In the genomic region with DNA sequence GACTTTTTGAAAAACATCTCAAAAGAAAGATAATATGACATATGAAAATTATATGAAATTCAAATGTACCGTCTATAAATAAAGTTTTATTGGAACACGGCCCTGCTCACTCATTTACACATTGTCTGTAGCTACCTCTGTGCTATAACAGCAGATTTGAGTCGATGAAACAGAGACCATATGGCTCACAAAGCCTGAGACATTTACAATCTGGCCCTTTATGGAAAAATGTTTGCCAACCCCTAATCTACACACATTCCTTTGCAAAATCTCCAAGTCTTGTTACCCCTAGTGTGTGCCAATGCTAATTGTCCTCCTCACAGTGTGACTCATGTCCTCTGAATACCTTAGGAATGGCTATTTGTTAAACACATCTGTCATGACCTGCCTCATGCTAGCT, we compare ENCODE assay signal across 26 mouse cellular contexts.
DNase-seq lines count a peak whose midpoint lies in the region; ATAC-seq and TF ChIP-seq lines count a peak whose summit lies in the region.
"Had no signal": no experiment of that assay in that cellular context is flagged by ENCODE, and none has a peak within 500 bp of the region (broad histone marks: within the 10 kb centered on the region; RNA-seq: fewer than 3 reads in every experiment).

No protein-coding gene starts in this region.

- H3K4me2 ChIP-seq in forebrain, postnatal 0 days (ENCODE audit: low read depth), result no peak overlapping the region
- H3K4me2 ChIP-seq: embryonic facial prominence, embryonic 12.5 days; embryonic facial prominence, embryonic 15.5 days; forebrain, embryonic 15.5 days; heart, embryonic 11.5 days; hindbrain, embryonic 13.5 days; intestine, embryonic 15.5 days had no signal

- WGBS in forebrain, postnatal 0 days, result 51% methylated on average over 3 of the region's 3 CpGs
- 92% methylated on average over 3 of the region's 3 CpGs for WGBS in forebrain, embryonic 10.5 days

- peak; percentile 75 for ATAC-seq in forebrain, postnatal 0 days
- ATAC-seq: forebrain, embryonic 15.5 days; hindbrain, embryonic 16.5 days; intestine, embryonic 15.5 days; Patski had no signal

- H3K4me3 ChIP-seq in forebrain, postnatal 0 days (ENCODE audit: low read depth, low read length), result no peak overlapping the region
- no peak overlapping the region for H3K4me3 ChIP-seq in forebrain, embryonic 10.5 days
- H3K4me3 ChIP-seq: embryonic facial prominence, embryonic 12.5 days; embryonic facial prominence, embryonic 15.5 days; forebrain, embryonic 15.5 days; gastrocnemius, adult 2 months; hindbrain, embryonic 10.5 days; hindbrain, embryonic 13.5 days; intestine, embryonic 15.5 days had no signal

- no peak for TF ChIP-seq CTCF in forebrain, postnatal 0 days (IDR thresholded peaks at IDR 0.05; ENCODE audit: low read depth)

- peak; percentile 59 for DNase-seq in forebrain, postnatal 0 days
- no peak for DNase-seq in forebrain, embryonic 10.5 days (ENCODE audit: extremely low spot score, low spot score)
- DNase-seq in 3T3-L1 (ENCODE audit: low read depth, low spot score), result peak; percentile 1
- peak; percentile 17 for DNase-seq in Muller cell, postnatal 12 days (ENCODE audit: inconsistent ontology term)
- peak; percentile 39 for DNase-seq in brain, embryonic 18.5 days (ENCODE audit: low read depth, low spot score)
- no peak for DNase-seq in yolk sac, embryonic 10.5 days (ENCODE audit: low spot score)
- no peak for DNase-seq in thymus, postnatal 10 days (ENCODE audit: low spot score in 2 of 2)
- DNase-seq: adrenal gland, postnatal 14 days; cerebellum, adult 11 months; cerebellum, adult 2 months; cerebellum, adult 9-11 months; cerebellum, postnatal 25 days; gastrocnemius, adult 2 months; gastrocnemius, postnatal 14 days; heart, adult 11 months; heart, postnatal 36 days; kidney, adult 11 months had no signal

- no peak overlapping the region for H3K27ac ChIP-seq in forebrain, postnatal 0 days (ENCODE audit: low read depth, low read length)
- no peak overlapping the region for H3K27ac ChIP-seq in forebrain, embryonic 10.5 days
- H3K27ac ChIP-seq: embryonic facial prominence, embryonic 12.5 days; embryonic facial prominence, embryonic 15.5 days; forebrain, embryonic 15.5 days; gastrocnemius, adult 2 months; hindbrain, embryonic 10.5 days; hindbrain, embryonic 13.5 days; intestine, embryonic 15.5 days had no signal

- no peaks in the 10 kb centered on the region for H3K9me3 ChIP-seq in forebrain, postnatal 0 days (ENCODE audit: low read length)
- no peaks in the 10 kb centered on the region for H3K9me3 ChIP-seq in forebrain, embryonic 10.5 days
- H3K9me3 ChIP-seq: embryonic facial prominence, embryonic 12.5 days; embryonic facial prominence, embryonic 15.5 days; forebrain, embryonic 15.5 days; hindbrain, embryonic 10.5 days; hindbrain, embryonic 13.5 days; intestine, embryonic 15.5 days had no signal

- no peaks in the 10 kb centered on the region for H3K27me3 ChIP-seq in forebrain, postnatal 0 days (ENCODE audit: insufficient read depth, low read length)
- H3K27me3 ChIP-seq in forebrain, embryonic 10.5 days (ENCODE audit: poor library complexity, severe bottlenecking), result no peaks in the 10 kb centered on the region
- H3K27me3 ChIP-seq: embryonic facial prominence, embryonic 12.5 days; embryonic facial prominence, embryonic 15.5 days; forebrain, embryonic 15.5 days; hindbrain, embryonic 13.5 days; intestine, embryonic 15.5 days; Patski had no signal

- no peak overlapping the region for H3K9ac ChIP-seq in forebrain, postnatal 0 days
- H3K9ac ChIP-seq: embryonic facial prominence, embryonic 12.5 days; embryonic facial prominence, embryonic 15.5 days; forebrain, embryonic 15.5 days; hindbrain, embryonic 13.5 days; intestine, embryonic 15.5 days had no signal

- no peaks in the 10 kb centered on the region for H3K4me1 ChIP-seq in forebrain, postnatal 0 days (ENCODE audit: insufficient read depth)
- no peaks in the 10 kb centered on the region for H3K4me1 ChIP-seq in forebrain, embryonic 10.5 days
- H3K4me1 ChIP-seq: embryonic facial prominence, embryonic 12.5 days; embryonic facial prominence, embryonic 15.5 days; forebrain, embryonic 15.5 days; hindbrain, embryonic 10.5 days; hindbrain, embryonic 13.5 days; intestine, embryonic 15.5 days had no signal

- H3K36me3 ChIP-seq in forebrain, postnatal 0 days (ENCODE audit: insufficient read depth), result no peaks in the 10 kb centered on the region
- H3K36me3 ChIP-seq in forebrain, embryonic 10.5 days (replicated peaks), result no peaks in the 10 kb centered on the region
- H3K36me3 ChIP-seq: embryonic facial prominence, embryonic 12.5 days; embryonic facial prominence, embryonic 15.5 days; forebrain, embryonic 15.5 days; hindbrain, embryonic 10.5 days; hindbrain, embryonic 13.5 days; intestine, embryonic 15.5 days had no signal

Comparison
In these comparisons a context has a peak if more than half of its experiments do, and no peak if none do; other contexts are left out.
1. DNase-seq: peak in forebrain, postnatal 0 days (single experiment), 3T3-L1 (single experiment), Muller cell, postnatal 12 days (single experiment) and brain, embryonic 18.5 days (single experiment); none in forebrain, embryonic 10.5 days (single experiment), yolk sac, embryonic 10.5 days (single experiment) and thymus, postnatal 10 days (0 of 2).